Mouse (Mus musculus) fibroblast of lung, adult 2 months (primary cell): ENCODE results near the gene Dusp2.
"Not testable (repeated sequence)": the region's sequence is repeated elsewhere in the genome, so short reads cannot be mapped to it uniquely, and the experiment has no call there.

Experiments used
- DNase-seq: peaks from one replicate; pipeline ENCODE4 v3.0.0-alpha.2; 2011; ENCODE audit warnings: low read depth

Gene Dusp2

GRCm38 (mm10) chr2:127335767-127336496, at the start of gene Dusp2:
TSS of gene Dusp2 (plus strand) at chr2:127336159.
- no peak for DNase-seq

GRCm38 (mm10) chr2:127292250-127292649, 43.7 kb upstream of the Dusp2 start:
- no peak for DNase-seq

- DNase-seq, result no peak
Observed at GRCm38 (mm10) chr2:127297001-127297805, 38.8 kb upstream of the Dusp2 start.

- no peak for DNase-seq
Observed at GRCm38 (mm10) chr2:127298056-127298455, 37.9 kb upstream of the Dusp2 start.

- DNase-seq, result no peak
Observed at GRCm38 (mm10) chr2:127300701-127301100, 35.3 kb upstream of the Dusp2 start.

- no peak for DNase-seq
Observed at GRCm38 (mm10) chr2:127301883-127302282, 34.1 kb upstream of the Dusp2 start.

- not testable (repeated sequence) for DNase-seq
Observed at GRCm38 (mm10) chr2:127304192-127304591, 31.8 kb upstream of the Dusp2 start.

- no peak for DNase-seq
Observed at GRCm38 (mm10) chr2:127304609-127305210, 31.2 kb upstream of the Dusp2 start.

- no peak for DNase-seq
Observed at GRCm38 (mm10) chr2:127306123-127306522, 29.8 kb upstream of the Dusp2 start.

GRCm38 (mm10) chr2:127307179-127307578, 28.8 kb upstream of the Dusp2 start:
- no peak for DNase-seq

GRCm38 (mm10) chr2:127308660-127309059, 27.3 kb upstream of the Dusp2 start:
- no peak for DNase-seq

- no peak for DNase-seq
Observed at GRCm38 (mm10) chr2:127310246-127310645, 25.7 kb upstream of the Dusp2 start.

- no peak for DNase-seq
Observed at GRCm38 (mm10) chr2:127310685-127311084, 25.3 kb upstream of the Dusp2 start.

- no peak for DNase-seq
Observed at GRCm38 (mm10) chr2:127311193-127311592, 24.8 kb upstream of the Dusp2 start.

GRCm38 (mm10) chr2:127312801-127313200, 23.2 kb upstream of the Dusp2 start:
- no peak for DNase-seq

- DNase-seq, result no peak
Observed at GRCm38 (mm10) chr2:127313878-127314277, 22.1 kb upstream of the Dusp2 start.

GRCm38 (mm10) chr2:127314467-127315154, 21.3 kb upstream of the Dusp2 start:
- DNase-seq, result no peak

GRCm38 (mm10) chr2:127315155-127315470, 20.8 kb upstream of the Dusp2 start:
- DNase-seq, result no peak

- no peak for DNase-seq
Observed at GRCm38 (mm10) chr2:127316431-127316830, 19.5 kb upstream of the Dusp2 start.

- no peak for DNase-seq
Observed at GRCm38 (mm10) chr2:127318136-127318535, 17.8 kb upstream of the Dusp2 start.

- DNase-seq, result no peak
Observed at GRCm38 (mm10) chr2:127319071-127319470, 16.9 kb upstream of the Dusp2 start.

GRCm38 (mm10) chr2:127322671-127323285, 13.2 kb upstream of the Dusp2 start:
- DNase-seq, result no peak
